Mouse (Mus musculus): ENCODE results near the gene H3f3a. TPM values are rescaled to one million over a fixed set of nuclear protein-coding genes. Genes with fewer than 3 reads are reported as not detected.
"Not testable (repeated sequence)": the region's sequence is repeated elsewhere in the genome, so short reads cannot be mapped to it uniquely, and the experiment has no call there.

The H3f3a gene
- polyA plus RNA-seq, 1 experiment from 2014 or later, result 1,618 TPM

DNA sequence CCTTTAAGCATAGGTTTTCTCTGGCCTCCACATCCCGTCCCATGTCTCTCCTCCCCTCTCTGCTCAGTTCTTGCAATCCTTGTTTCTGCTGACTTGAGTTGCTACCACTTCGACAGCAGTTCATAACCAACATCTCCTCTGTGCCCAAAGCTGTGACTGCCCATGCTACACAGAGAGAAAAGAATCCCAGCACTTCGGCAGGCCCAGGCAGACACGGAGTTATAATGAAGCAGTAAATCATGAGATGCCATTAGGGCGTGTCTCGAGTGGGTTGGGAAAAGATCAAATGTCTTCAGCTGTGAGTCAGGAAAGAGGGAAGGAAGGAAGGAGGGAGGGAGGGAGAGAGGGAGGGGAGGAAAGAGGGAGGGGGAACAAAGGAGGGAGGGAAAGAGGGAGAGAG lies 24.3 kb upstream of the H3f3a start:
- 52% methylated on average over 6 of the region's 6 CpGs for whole genome bisulfite sequencing
- Histone ChIP-seq H3K9ac (no peak overlapping the region), H3K9me3 (replicated peaks) (no peaks in the 10 kb centered on the region), H3K27me3 (no peaks in the 10 kb centered on the region), H3K4me2 (no peak overlapping the region), H3K36me3 (no peaks in the 10 kb centered on the region), H3K27ac (no peak overlapping the region), H3K4me1 (replicated peaks) (no peaks in the 10 kb centered on the region), H3K4me3 (no peak overlapping the region)
- ATAC-seq (replicated peaks; ENCODE audit: insufficient number of reproducible peaks, insufficient read depth, low FRiP score, low read depth), result no peak

DNA sequence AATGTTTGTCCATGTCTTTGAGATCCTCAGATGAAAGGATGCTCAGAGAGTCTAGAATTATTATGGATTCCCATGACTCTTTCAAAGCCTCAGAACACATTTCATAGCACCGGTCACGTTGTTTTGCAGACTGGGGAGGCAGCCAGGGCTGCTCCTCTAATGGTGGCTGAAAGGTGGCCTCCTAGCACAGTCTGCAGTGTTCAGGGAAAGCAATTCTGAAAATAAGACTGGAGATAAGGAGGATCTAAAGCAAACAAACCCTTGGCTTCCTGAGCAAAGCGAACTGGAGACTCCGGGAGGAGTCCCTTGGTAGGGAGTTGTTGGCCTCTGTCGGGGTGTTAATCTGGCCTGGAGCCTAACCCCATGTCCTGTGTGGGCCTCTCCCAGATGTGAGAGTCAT lies 23.4 kb upstream of the H3f3a start:
- Histone ChIP-seq H3K9ac (no peak overlapping the region), H3K4me3 (no peak overlapping the region), H3K36me3 (no peaks in the 10 kb centered on the region), H3K9me3 (replicated peaks) (no peaks in the 10 kb centered on the region), H3K4me1 (replicated peaks) (no peaks in the 10 kb centered on the region), H3K27me3 (no peaks in the 10 kb centered on the region), H3K4me2 (no peak overlapping the region), H3K27ac (no peak overlapping the region)
- ATAC-seq (replicated peaks; ENCODE audit: insufficient number of reproducible peaks, insufficient read depth, low FRiP score, low read depth), result no peak
- WGBS, result 73% methylated on average over 5 of the region's 5 CpGs

DNA sequence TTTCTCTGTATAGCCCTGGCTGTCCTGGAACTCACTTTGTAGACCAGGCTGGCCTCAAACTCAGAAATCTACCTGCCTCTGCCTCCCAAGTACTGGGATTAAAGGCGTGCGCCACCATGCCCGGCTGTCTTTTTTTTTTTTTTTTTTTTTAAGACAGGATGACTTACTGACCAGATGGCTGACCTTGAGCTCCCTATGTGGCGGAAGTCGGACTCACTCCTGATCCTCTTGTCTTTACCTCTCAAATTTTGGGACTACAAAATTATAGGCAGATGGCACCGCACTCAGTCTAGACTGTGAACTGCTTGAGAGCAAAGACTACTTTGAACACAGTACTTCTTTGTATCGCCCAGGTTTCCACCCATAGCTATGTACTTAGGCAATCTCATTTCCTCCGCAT lies 22.7 kb upstream of the H3f3a start:
- ATAC-seq (replicated peaks; ENCODE audit: insufficient number of reproducible peaks, insufficient read depth, low FRiP score, low read depth); H3K4me3 ChIP-seq; H3K36me3 ChIP-seq; H3K9ac ChIP-seq; H3K27ac ChIP-seq; H3K4me1 ChIP-seq (replicated peaks); H3K9me3 ChIP-seq (replicated peaks); H3K27me3 ChIP-seq; H3K4me2 ChIP-seq: not testable (repeated sequence)
- 84% methylated on average over 8 of the region's 8 CpGs for WGBS

DNA sequence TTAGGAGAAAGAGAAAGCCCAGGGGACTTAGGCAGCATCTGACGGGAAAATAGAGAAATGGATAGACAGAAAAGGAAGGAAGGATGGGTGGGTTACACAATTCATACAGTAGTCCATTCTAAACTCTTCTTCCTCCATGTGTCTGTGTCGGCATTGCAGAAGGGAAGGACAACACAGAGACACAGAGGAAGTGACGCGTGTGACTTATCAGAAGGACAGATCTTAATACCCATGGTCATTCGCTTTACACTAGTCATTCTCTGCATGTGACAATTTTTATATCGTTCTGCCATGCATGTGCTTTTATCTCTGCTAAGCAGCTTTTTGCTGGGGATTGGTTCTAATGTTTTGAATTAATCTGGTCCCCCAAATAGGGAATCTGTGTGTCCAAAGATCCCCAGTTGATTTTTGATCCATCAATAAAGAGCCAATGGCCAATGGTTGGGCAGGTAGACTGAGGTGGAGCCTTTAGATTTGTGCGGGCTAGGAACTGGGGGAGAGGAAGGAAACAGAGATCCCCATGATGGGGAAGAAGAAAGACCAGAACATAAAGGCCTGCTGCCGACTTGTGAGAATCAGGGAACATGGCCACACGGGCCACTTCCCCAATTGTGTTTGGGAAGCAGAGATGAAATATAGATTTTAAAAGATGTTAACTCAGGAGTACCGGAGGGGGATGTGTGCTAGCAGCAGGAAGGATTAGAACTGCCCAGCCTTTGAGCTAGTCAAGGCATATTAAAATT lies 21.7 kb upstream of the H3f3a start:
- no peak overlapping the region for H3K4me2 ChIP-seq
- 74% methylated on average over 10 of the region's 10 CpGs for whole genome bisulfite sequencing

DNA sequence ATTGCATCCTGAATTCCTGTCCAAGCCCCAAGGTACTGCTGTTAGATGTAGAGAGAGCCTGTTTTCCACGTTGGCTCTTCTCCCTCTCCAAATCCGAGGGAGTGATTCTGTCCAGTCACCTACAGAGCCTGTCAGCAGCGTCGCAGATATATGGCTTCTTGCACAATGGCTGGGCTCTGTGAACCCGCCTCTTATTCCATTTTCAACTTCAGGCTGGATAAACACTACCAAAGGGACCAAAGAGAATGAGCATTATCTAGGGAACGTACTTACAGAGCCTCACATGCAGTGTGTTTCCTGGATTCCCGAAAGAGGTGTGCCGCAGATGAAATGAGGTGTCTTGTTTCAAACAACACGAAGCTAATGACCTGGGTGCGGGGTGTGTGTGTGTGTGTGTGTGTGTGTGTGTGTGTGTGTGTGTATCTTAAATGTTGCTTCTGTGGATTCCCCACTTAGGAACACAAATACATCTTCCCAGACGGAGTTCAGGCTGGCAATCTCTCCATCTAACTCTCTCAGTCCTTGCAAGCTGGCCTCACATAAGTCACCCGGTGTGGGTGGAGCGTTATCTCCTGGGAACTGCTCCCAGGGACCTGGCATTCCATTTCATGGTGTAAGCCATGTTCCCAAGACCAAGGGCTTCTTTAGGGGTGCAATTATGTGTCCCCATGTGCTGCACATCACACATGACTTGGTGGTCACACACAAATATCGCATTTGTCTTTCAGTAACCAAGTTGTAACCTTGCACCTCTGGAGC lies 17.0 kb upstream of the H3f3a start:
- Histone ChIP-seq H3K4me1 (replicated peaks) (peaks cover 15% of the 10 kb centered on the region), H3K27me3 (no peaks in the 10 kb centered on the region), H3K9me3 (replicated peaks) (no peaks in the 10 kb centered on the region), H3K4me3 (no peak overlapping the region; the same call in 1 of the 2 replicates), H3K36me3 (no peaks in the 10 kb centered on the region), H3K9ac (no peak overlapping the region), H3K4me2 (peak overlapping the region; percentile 44), H3K27ac (peak overlapping the region; percentile 46; the same call in 1 of the 2 replicates)
- WGBS, result 26% methylated on average over 14 of the region's 14 CpGs
- ATAC-seq (replicated peaks; ENCODE audit: insufficient number of reproducible peaks, insufficient read depth, low FRiP score, low read depth), result no peak

More for the DNA sequence above, 21.7 kb upstream of the H3f3a start:
- Histone ChIP-seq H3K27ac (no peak overlapping the region), H3K9ac (no peak overlapping the region), H3K4me3 (no peak overlapping the region), H3K9me3 (replicated peaks) (no peaks in the 10 kb centered on the region), H3K36me3 (no peaks in the 10 kb centered on the region), H3K27me3 (no peaks in the 10 kb centered on the region), H3K4me1 (replicated peaks) (peaks cover 6% of the 10 kb centered on the region)
- ATAC-seq (replicated peaks; ENCODE audit: insufficient number of reproducible peaks, insufficient read depth, low FRiP score, low read depth), result no peak

DNA sequence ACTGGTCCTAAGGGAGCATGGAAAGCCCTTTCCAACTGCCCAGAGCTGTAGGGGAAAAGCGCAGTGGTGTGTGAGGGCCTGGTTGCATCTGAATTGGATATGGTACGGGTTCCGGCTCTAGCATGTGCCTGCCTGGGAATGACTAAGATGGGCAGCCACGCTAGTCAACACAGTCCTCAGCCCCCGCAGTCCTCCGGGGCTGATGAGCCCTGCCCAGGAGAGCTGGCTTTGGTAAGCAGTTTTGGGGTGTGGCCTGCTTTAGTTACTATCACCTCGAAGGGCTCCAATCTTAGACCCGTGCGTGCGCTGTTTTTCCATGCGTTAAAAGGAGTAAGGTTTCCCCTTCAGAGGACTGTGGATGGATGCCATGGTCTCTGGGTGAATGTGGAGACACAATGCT lies 16.4 kb upstream of the H3f3a start:
- Histone ChIP-seq H3K9ac (no peak overlapping the region), H3K27ac (peak overlapping the region; percentile 46; the same call in 1 of the 2 replicates), H3K4me1 (replicated peaks) (peaks cover 15% of the 10 kb centered on the region), H3K4me3 (no peak overlapping the region; the same call in 1 of the 2 replicates), H3K4me2 (peak overlapping the region; percentile 44), H3K27me3 (no peaks in the 10 kb centered on the region), H3K36me3 (no peaks in the 10 kb centered on the region), H3K9me3 (replicated peaks) (no peaks in the 10 kb centered on the region)
- 59% methylated on average over 11 of the region's 11 CpGs for WGBS
- peak; percentile 47; the same call in 1 of the 2 replicates for ATAC-seq (replicated peaks; ENCODE audit: insufficient number of reproducible peaks, insufficient read depth, low FRiP score, low read depth)

DNA sequence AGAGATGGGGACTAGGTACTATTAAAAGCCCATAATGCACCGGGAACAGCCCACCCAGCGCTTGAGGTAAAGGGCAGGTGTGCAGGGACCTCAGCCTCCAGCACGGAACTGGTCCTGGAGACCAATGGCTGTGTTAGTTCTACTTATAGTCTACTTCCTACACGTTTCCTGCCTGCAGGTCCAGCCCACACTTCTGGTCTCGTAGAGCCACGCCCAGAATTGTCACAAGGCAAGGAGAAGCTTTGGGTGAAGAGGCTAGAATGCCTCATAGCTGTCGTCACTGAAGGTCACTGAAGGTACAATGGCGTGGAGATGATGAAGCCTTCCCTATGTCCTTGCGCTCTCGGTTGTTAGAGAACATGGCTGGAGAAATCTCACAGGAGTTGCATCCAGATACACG lies 16.0 kb upstream of the H3f3a start:
- H3K27ac ChIP-seq, result no peak overlapping the region
- no peaks in the 10 kb centered on the region for H3K9me3 ChIP-seq (replicated peaks)
- H3K9ac ChIP-seq, result no peak overlapping the region
- ATAC-seq (replicated peaks; ENCODE audit: insufficient number of reproducible peaks, insufficient read depth, low FRiP score, low read depth), result no peak
- no peaks in the 10 kb centered on the region for H3K36me3 ChIP-seq
- no peaks in the 10 kb centered on the region for H3K27me3 ChIP-seq
- no peak overlapping the region for H3K4me3 ChIP-seq
- H3K4me2 ChIP-seq, result peak overlapping the region; percentile 44; the same call in 1 of the 2 replicates
- 70% methylated on average over 11 of the region's 11 CpGs for WGBS
- H3K4me1 ChIP-seq (replicated peaks), result peaks cover 15% of the 10 kb centered on the region

DNA sequence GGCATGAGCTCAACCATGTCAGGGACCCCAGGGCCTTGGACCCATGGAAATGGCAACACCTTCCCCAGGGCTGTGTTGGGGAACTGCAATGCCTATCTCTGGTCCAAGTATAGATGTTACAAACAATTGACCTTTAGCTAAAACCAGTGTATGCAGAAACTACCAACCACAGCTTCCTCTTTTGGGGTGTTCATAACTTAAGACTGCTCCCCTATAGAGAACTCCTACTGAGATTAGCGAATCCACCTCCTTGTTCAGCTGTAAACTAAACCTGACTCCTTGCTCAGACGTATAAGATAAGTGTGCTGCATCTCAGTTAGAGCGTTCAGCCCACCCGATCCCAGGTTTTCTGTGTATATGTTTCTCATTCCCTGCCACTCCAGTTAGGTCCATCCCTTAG lies 12.9 kb upstream of the H3f3a start:
- H3K27ac ChIP-seq, result no peak overlapping the region
- no peaks in the 10 kb centered on the region for H3K9me3 ChIP-seq (replicated peaks)
- no peaks in the 10 kb centered on the region for H3K27me3 ChIP-seq
- no peak overlapping the region for H3K4me2 ChIP-seq
- no peaks in the 10 kb centered on the region for H3K36me3 ChIP-seq
- 83% methylated on average over 4 of the region's 4 CpGs for WGBS
- no peak overlapping the region for H3K4me3 ChIP-seq
- no peak overlapping the region for H3K9ac ChIP-seq
- ATAC-seq (replicated peaks; ENCODE audit: insufficient number of reproducible peaks, insufficient read depth, low FRiP score, low read depth), result no peak
- peaks cover 15% of the 10 kb centered on the region for H3K4me1 ChIP-seq (replicated peaks)

DNA sequence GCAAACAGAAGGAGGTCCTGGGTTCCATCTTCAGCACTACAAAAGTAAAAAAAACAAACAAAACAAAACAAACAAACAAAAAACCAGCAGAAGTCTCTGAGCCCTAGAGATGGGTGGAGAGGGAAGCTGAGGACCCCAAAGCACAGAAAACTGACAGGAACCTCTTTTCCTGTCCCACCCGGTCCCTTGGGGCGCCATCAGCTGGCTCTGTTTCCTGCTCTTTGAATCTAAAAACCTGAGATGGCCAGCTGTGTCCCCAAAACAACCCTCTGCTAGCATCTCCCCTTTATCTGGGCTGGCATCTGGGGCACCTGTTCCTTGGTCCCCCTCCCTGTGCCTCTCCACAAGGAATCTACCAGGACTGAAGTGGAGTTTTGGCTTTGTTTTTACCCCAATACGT lies 11.0 kb upstream of the H3f3a start:
- peaks cover 2% of the 10 kb centered on the region for H3K4me1 ChIP-seq (replicated peaks)
- H3K27me3 ChIP-seq, result no peaks in the 10 kb centered on the region
- H3K9me3 ChIP-seq (replicated peaks), result no peaks in the 10 kb centered on the region
- H3K27ac ChIP-seq, result no peak overlapping the region
- no peak overlapping the region for H3K9ac ChIP-seq
- WGBS, result 55% methylated on average over 3 of the region's 3 CpGs
- no peak overlapping the region for H3K4me2 ChIP-seq
- H3K4me3 ChIP-seq, result no peak overlapping the region
- no peak for ATAC-seq (replicated peaks; ENCODE audit: insufficient number of reproducible peaks, insufficient read depth, low FRiP score, low read depth)
- H3K36me3 ChIP-seq, result no peaks in the 10 kb centered on the region

DNA sequence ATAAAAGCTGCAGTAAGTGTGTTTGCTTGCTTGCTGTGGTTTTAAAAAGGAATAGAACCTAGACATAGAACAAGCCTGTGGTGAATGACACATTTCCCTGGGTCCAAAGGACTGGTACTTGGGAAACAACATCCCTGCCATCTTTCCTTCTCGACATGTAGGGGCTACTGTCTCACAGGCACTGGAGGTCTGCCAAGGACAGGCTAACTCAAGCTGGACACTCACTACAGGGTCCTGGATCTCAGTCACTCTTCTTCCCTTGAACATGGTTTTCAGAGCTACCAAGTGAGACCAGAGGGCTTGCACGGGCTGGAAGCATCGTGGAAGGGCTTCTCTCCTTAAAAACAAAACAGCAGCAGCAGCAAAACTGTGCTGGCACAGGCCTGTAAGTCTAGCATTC lies 10.0 kb upstream of the H3f3a start:
- Histone ChIP-seq H3K9ac (no peak overlapping the region), H3K4me2 (no peak overlapping the region), H3K4me1 (replicated peaks) (no peaks in the 10 kb centered on the region), H3K4me3 (no peak overlapping the region), H3K9me3 (replicated peaks) (no peaks in the 10 kb centered on the region), H3K27me3 (no peaks in the 10 kb centered on the region), H3K36me3 (no peaks in the 10 kb centered on the region), H3K27ac (no peak overlapping the region)
- no peak for ATAC-seq (replicated peaks; ENCODE audit: insufficient number of reproducible peaks, insufficient read depth, low FRiP score, low read depth)
- 73% methylated on average over 3 of the region's 3 CpGs for WGBS

DNA sequence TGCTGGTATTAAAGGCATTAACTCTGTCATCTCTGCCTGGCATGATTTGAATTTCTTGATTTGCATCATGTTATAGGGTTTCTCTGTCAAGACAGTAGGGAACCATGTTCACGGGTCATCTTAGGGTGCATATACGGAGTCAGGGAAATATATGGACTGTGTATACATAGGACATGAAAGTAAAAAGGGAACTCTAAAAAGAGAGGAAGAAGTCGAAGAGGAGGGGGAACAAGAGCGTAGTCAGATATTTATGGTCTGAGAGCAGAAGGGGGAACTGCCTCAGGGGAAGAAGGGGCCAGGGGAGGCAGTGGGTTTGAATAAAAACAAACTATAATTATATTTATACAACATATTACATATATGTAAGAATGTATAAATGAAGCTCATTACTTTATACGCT lies 8.5 kb upstream of the H3f3a start:
- Histone ChIP-seq H3K4me1 (replicated peaks) (no peaks in the 10 kb centered on the region), H3K9me3 (replicated peaks) (no peaks in the 10 kb centered on the region), H3K27ac (no peak overlapping the region), H3K9ac (no peak overlapping the region), H3K36me3 (no peaks in the 10 kb centered on the region), H3K27me3 (no peaks in the 10 kb centered on the region), H3K4me3 (no peak overlapping the region), H3K4me2 (no peak overlapping the region)
- no peak for ATAC-seq (replicated peaks; ENCODE audit: insufficient number of reproducible peaks, insufficient read depth, low FRiP score, low read depth)
- 78% methylated on average over 5 of the region's 5 CpGs for WGBS

DNA sequence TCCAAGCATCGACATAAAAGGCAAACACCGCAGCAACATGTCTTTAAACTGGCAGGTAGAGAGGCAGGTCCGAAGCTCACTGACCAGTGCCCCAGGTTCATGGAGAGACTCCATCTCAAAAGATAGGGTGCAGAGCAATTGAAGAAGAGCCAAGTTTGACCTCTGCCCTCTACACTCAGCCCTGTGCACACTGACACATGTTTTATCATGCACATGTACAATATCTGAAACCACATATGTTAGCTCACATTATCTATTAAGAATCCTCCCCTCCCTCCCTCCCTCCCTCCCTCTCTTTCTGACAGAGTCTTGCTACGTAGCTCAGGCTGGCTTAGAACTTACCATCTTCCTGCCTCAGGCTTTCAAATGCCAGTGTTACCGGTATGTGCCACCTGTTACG lies 7.4 kb upstream of the H3f3a start:
- 81% methylated on average over 6 of the region's 6 CpGs for WGBS
- Histone ChIP-seq H3K27ac (no peak overlapping the region), H3K36me3 (no peaks in the 10 kb centered on the region), H3K27me3 (no peaks in the 10 kb centered on the region), H3K4me1 (replicated peaks) (no peaks in the 10 kb centered on the region), H3K4me3 (no peak overlapping the region), H3K9me3 (replicated peaks) (no peaks in the 10 kb centered on the region), H3K9ac (no peak overlapping the region), H3K4me2 (no peak overlapping the region)
- no peak for ATAC-seq (replicated peaks; ENCODE audit: insufficient number of reproducible peaks, insufficient read depth, low FRiP score, low read depth)
